Mouse (Mus musculus) stomach, embryonic 14.5 days (tissue): Measurements from ENCODE around the gene Tenm4. TPM values are rescaled to one million over a fixed set of nuclear protein-coding genes. Genes with fewer than 3 reads are reported as not detected.
A peak's percentile ranks its signal among the peaks of the same experiment; 100 is the strongest.

Experiments used
- ATAC-seq: fragments of 200-750 bp; cut with Nextera tagmentation; 2 replicates; pipeline ENCODE4 v1.8.0; 2017; ENCODE audit warnings: low read depth, moderate TSS enrichment; ENCODE audit not compliant: insufficient number of reproducible peaks, insufficient read depth, low FRiP score
- H3K27ac ChIP-seq: fragments of 300-500 bp; sonication (generic); 2 replicates; pipeline ENCODE4 v1.5.1; 2014; ENCODE audit warnings: mild to moderate bottlenecking, low read length, moderate library complexity, mixed read lengths
- H3K27me3 ChIP-seq: fragments of 300-500 bp; sonication (generic); 2 replicates; pipeline ENCODE4 v1.6.1; 2014; ENCODE audit warnings: low read length, control low read depth, mixed read lengths; ENCODE audit not compliant: control insufficient read depth, insufficient read depth
- H3K36me3 ChIP-seq: fragments of 300-500 bp; sonication (generic); 2 replicates; pipeline ENCODE4 v1.6.1; 2014; ENCODE audit warnings: mild to moderate bottlenecking, control low read depth, low read length, moderate library complexity, mixed read lengths; ENCODE audit not compliant: control insufficient read depth, insufficient read depth
- H3K4me1 ChIP-seq: fragments of 300-500 bp; sonication (generic); 2 replicates; pipeline ENCODE4 v1.6.1; 2014; ENCODE audit warnings: low read length, control low read depth, mixed read lengths; ENCODE audit not compliant: control insufficient read depth, insufficient read depth
- H3K4me2 ChIP-seq: fragments of 300-500 bp; sonication (generic); replicated peaks from 2 replicates; pipeline ENCODE4 v1.6.1; 2014; ENCODE audit warnings: low read depth, low read length, control low read depth
- H3K4me3 ChIP-seq: fragments of 300-500 bp; sonication (generic); 2 replicates; pipeline ENCODE4 v1.5.1; 2014; ENCODE audit warnings: low read depth, low read length, control low read depth
- H3K9ac ChIP-seq: fragments of 300-500 bp; sonication (generic); replicated peaks from 2 replicates; pipeline ENCODE4 v1.6.1; 2014; ENCODE audit warnings: low read depth, mild to moderate bottlenecking, control low read depth, low read length, moderate library complexity, mixed read lengths
- H3K9me3 ChIP-seq: fragments of 300-500 bp; sonication (generic); 2 replicates; pipeline ENCODE4 v1.6.1; 2016; ENCODE audit warnings: low read depth, low read length, control low read depth; ENCODE audit not compliant: control insufficient read depth
- WGBS: fragments of 180-500 bp; shearing (Covaris S2); extraction: QIAGEN DNeasy Blood & Tissue Kit; methylation state at CpG from one replicate; pipeline ENCODE4 v1.1.7; 2014; 5-methylcytosine and 5-hydroxymethylcytosine counted together
- polyA plus RNA-seq: library from polyadenylated mRNA; unstranded; fragments of >200 nt; fragmentation: Nextera tagmentation; extraction: Ambion mirVana; gene quantifications from 2 replicates; pipeline ENCODE4 v1.2.1, GENCODE M21; 2014

Gene Tenm4
- polyA plus RNA-seq, 1 experiment from 2014 or later: 28.8 TPM

DNA sequence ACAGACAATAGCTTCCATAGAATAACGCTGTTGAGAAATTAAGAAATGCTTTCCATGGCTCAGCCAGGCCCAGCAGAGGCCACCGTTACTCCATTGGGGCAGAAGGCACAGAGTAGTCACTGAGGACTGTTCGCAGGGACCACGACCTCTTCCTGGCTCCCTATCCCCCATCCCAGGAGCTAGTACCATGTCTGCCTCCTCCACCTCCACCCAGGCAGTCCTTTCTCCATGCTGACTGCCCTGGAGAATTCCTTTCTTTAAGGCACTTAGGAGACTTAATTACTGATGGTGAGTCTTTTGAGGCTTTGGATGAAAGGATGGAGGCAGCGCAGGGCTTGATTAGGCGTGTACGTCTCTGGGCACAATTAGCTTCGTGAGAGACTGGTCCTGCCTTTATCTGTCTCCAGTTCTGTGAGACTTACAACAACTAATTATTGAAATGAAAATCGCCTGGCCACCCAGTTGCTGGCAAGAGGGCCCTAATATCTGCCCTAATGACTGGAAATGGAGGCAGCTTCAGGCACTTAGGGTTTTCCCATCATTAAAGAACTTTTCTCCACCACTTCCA lies 365.4 kb downstream of the Tenm4 start:
- no peak overlapping the region for H3K4me2 ChIP-seq

DNA sequence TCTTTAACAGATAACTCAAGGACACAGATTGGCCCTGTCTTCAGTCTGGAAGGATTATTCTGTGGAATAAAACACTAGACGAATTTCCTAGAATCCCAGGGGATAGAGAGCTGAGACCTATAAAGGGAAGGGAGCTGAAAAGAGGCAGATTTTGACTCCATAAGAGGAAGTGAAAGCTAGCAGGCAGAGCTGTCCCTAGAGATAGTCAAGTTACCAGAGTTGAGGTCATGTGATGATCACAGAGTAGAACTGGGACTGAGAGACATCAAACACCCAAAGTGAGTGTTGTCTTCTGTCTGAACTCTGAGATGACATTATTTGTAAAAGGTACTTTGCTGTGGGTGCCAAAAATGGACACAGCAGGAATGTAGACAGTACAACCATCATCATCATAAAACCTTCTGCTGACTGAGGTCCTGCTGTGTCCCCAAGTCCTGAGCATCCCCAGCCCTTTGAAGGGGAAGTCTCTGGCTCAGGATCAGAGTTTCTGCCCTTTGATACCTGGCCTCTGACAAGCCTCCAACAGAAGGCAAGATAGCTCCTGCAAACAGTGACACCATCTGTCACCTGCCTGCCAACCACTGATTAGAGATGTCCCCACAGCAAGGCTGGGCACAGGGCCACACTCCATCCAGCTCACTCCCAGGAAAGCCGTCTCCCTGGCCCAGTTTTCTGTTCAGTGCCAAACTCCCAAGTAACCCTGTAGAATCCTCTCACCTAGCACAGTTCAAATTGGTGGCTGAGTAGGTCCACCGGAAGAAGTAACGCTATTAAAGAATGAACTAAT lies 368.4 kb downstream of the Tenm4 start:
- no peak overlapping the region for H3K4me2 ChIP-seq
- ATAC-seq: no peak
- no peak overlapping the region for H3K9ac ChIP-seq
- peaks cover 14% of the 10 kb centered on the region for H3K4me1 ChIP-seq
- no peak overlapping the region for H3K27ac ChIP-seq
- no peaks in the 10 kb centered on the region for H3K27me3 ChIP-seq
- no peaks in the 10 kb centered on the region for H3K36me3 ChIP-seq
- 81% methylated on average over 4 of the region's 4 CpGs for WGBS
- H3K9me3 ChIP-seq: no peaks in the 10 kb centered on the region
- H3K4me3 ChIP-seq: no peak overlapping the region

More for the DNA sequence above, 365.4 kb downstream of the Tenm4 start:
- Histone ChIP-seq H3K9me3 (no peaks in the 10 kb centered on the region), H3K36me3 (no peaks in the 10 kb centered on the region), H3K27me3 (no peaks in the 10 kb centered on the region), H3K4me3 (no peak overlapping the region), H3K9ac (no peak overlapping the region), H3K27ac (no peak overlapping the region), H3K4me1 (peaks cover 16% of the 10 kb centered on the region)
- 81% methylated on average over 9 of the region's 9 CpGs for WGBS
- no peak for ATAC-seq

DNA sequence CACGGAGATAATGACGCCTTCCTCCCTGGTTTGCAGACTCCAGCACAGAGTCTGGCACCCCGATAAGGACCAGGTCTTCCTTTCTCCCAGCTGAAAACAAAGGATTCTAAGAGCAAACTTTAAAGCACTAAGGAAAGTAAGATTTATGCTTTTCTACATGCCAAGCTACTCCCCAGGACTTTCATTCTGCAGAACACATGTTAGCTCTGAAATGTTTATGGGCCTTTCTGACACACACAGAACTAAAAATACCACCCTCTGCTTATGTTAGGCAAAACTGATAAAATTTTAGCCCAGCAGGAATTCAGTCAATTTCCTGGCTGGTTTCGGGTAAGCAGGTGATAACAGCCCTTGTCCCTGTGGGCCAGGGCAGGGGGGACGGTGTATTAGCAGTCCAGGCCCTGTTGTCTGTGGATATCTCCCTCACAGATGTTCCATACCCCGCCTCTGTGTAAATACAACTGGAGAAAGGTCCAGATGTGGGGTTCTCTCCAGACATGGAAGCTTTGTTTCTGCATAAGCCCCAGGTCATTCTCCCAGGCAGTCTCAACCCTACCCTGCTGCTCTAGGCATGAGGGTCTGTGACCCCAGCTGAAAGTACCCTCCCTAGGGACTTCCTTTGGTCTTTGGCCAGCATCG lies 369.5 kb downstream of the Tenm4 start:
- ATAC-seq: no peak
- Histone ChIP-seq H3K27ac (peak overlapping the region; percentile 41; the same call in 1 of the 2 replicates), H3K9me3 (no peaks in the 10 kb centered on the region), H3K4me1 (peaks cover 8% of the 10 kb centered on the region), H3K27me3 (no peaks in the 10 kb centered on the region), H3K4me2 (no peak overlapping the region), H3K36me3 (no peaks in the 10 kb centered on the region), H3K9ac (no peak overlapping the region), H3K4me3 (no peak overlapping the region)
- WGBS: 42% methylated on average over 7 of the region's 7 CpGs

DNA sequence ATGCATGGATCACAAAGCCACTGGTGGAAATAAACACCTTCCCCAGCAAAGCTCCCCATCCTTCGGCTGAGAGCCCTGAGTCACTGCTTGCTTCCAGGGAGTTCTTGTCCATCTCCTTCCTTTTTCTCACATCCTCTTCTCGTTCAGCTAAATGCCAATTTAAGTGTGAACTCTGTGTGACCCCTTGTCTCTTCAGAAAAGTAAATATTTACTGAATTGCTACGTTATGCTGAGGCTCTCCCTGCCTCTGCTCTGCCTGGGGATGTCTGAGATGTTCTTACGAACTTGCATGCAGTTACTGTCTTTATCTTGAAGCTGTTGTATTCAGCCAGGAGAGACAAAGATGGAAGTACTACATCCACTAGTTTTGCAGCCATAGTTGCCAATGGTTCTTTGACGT lies 374.9 kb downstream of the Tenm4 start:
- H3K4me1 ChIP-seq: peaks cover 6% of the 10 kb centered on the region; the same call in 1 of the 2 replicates
- ATAC-seq: no peak
- H3K27me3 ChIP-seq: no peaks in the 10 kb centered on the region
- no peaks in the 10 kb centered on the region for H3K9me3 ChIP-seq
- no peaks in the 10 kb centered on the region for H3K36me3 ChIP-seq
- no peak overlapping the region for H3K9ac ChIP-seq
- H3K27ac ChIP-seq: no peak overlapping the region
- no peak overlapping the region for H3K4me3 ChIP-seq
- 17% methylated on average over 5 of the region's 5 CpGs for WGBS
- H3K4me2 ChIP-seq: no peak overlapping the region

DNA sequence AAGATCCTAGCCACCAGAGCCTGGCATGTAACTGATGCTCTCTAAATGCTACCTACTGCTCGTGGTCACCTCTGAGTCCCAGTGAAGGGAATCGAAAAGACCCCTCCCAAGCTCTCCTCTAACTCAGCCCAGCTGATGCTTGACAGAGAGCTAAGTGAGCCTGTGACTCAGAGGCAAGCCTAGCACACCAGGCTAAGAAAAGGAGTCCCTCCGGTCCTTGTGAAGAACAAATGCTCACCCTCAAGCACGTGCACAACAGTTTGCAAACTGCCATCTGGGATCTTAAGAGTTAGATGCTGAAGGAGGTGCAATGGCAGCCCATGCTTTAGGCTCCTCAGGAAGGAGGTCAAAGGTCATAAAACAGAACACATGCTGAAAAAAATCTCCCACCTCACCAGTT lies 380.8 kb downstream of the Tenm4 start:
- no peaks in the 10 kb centered on the region for H3K9me3 ChIP-seq
- H3K9ac ChIP-seq: no peak overlapping the region
- 74% methylated on average over 4 of the region's 4 CpGs for WGBS
- no peak for ATAC-seq
- H3K27me3 ChIP-seq: no peaks in the 10 kb centered on the region
- H3K36me3 ChIP-seq: no peaks in the 10 kb centered on the region
- no peak overlapping the region for H3K27ac ChIP-seq
- no peak overlapping the region for H3K4me3 ChIP-seq
- H3K4me1 ChIP-seq: peaks cover 10% of the 10 kb centered on the region
- no peak overlapping the region for H3K4me2 ChIP-seq

DNA sequence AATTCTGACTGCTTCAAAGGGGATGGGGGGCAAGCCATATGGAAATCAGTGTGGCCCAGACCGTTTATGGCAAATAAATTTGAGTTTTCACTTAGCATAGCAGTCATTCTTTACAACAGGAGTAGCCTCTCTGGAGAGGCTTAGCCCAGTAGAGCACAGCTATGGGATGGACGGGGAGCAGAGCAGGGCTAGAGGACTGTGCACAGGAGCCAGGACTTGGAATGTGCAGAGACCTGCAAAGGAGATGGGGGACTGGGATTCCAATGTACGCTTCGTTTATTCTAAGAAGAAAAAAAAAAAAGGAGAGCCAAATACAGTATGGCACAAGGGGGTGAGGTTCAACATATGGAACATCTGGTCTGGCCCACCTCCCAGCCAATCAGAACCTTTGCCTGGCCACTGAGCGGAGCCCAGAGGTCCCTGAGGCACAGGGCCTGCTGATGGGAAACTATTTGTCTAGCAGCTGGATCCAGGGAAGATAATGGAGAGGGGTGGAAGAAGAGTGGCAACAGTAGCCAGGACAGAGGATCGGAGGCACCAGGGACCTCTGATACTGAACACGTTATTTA lies 381.3 kb downstream of the Tenm4 start:
- Histone ChIP-seq H3K9me3 (no peaks in the 10 kb centered on the region), H3K36me3 (no peaks in the 10 kb centered on the region), H3K4me1 (peaks cover 10% of the 10 kb centered on the region), H3K9ac (no peak overlapping the region), H3K4me3 (no peak overlapping the region), H3K27ac (no peak overlapping the region), H3K27me3 (no peaks in the 10 kb centered on the region), H3K4me2 (no peak overlapping the region)
- WGBS: 42% methylated on average over 7 of the region's 7 CpGs
- peak; percentile 40; the same call in 1 of the 2 replicates for ATAC-seq

DNA sequence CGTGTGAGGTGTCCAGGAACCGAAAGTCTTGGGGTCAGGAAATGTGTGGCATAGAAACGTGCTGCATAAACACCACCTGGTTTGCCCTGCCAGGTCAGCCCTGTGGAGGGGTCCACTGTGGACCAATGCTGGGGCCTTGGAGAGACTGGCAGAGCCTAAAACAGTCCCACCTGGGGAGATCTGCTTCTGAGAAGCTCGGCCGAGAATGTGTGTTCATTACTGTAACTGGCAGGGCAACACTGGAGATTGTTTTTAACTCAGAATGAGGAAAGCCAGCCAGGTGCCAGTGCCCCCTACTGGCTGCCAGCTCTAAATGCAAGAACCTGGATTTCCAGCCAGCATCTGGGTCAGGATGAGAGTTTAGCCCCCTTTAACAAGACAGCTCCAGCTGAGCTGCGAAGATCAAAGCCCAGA lies 383.2 kb downstream of the Tenm4 start:
- no peaks in the 10 kb centered on the region for H3K36me3 ChIP-seq
- H3K4me3 ChIP-seq: no peak overlapping the region
- no peak overlapping the region for H3K27ac ChIP-seq
- H3K27me3 ChIP-seq: no peaks in the 10 kb centered on the region
- no peak for ATAC-seq
- H3K9me3 ChIP-seq: no peaks in the 10 kb centered on the region
- H3K9ac ChIP-seq: no peak overlapping the region
- 49% methylated on average over 6 of the region's 6 CpGs for WGBS
- peaks cover 10% of the 10 kb centered on the region for H3K4me1 ChIP-seq
- H3K4me2 ChIP-seq: no peak overlapping the region

DNA sequence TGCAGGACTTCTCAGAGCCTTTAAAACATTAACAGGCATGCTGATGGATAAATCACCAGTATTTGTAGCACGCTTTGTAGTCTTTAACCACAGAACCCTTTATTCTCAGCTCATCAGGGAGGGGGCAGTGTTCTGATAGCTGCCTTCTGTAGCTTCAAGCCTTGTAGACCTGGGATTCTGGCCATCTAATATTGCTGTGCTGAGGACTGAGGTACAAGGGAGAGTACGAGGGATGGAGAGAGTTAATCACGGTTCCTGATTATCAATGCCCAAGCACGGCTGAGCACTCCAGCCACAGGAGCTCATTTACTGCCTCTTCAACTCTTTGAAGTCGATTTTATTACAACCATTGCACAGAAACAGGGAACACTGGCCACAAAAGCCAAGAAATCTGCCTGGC lies 384.2 kb downstream of the Tenm4 start:
- WGBS: 58% methylated on average over 5 of the region's 5 CpGs
- H3K4me3 ChIP-seq: no peak overlapping the region
- H3K9ac ChIP-seq: no peak overlapping the region
- no peak for ATAC-seq
- no peak overlapping the region for H3K27ac ChIP-seq
- H3K27me3 ChIP-seq: no peaks in the 10 kb centered on the region
- no peaks in the 10 kb centered on the region for H3K9me3 ChIP-seq
- H3K36me3 ChIP-seq: no peaks in the 10 kb centered on the region
- H3K4me1 ChIP-seq: peaks cover 10% of the 10 kb centered on the region
- H3K4me2 ChIP-seq: no peak overlapping the region
